Mouse (Mus musculus) heart, postnatal 0 days (tissue): ENCODE data around the gene Olfr1282. TPM values are rescaled to one million over a fixed set of nuclear protein-coding genes. Genes with fewer than 3 reads are reported as not detected.
"Not testable (repeated sequence)": the region's sequence is repeated elsewhere in the genome, so short reads cannot be mapped to it uniquely, and the experiment has no call there.

ENCODE experiments used
- ATAC-seq: fragments of 200-750 bp; cut with Nextera tagmentation; 2 replicates; pipeline ENCODE4 v1.8.0; 2017; ENCODE audit warnings: low read depth, moderate number of reproducible peaks, moderate library complexity; ENCODE audit not compliant: insufficient read depth
- DNase-seq: peaks from one replicate; pipeline ENCODE4 v3.0.0-alpha.2; 2016; ENCODE audit warnings: low spot score
- H3K27ac ChIP-seq: fragments of 300-500 bp; sonication (generic); 2 replicates; pipeline ENCODE4 v1.5.1; 2014; ENCODE audit warnings: low read depth, mild to moderate bottlenecking
- H3K27me3 ChIP-seq: fragments of 300-500 bp; sonication (generic); 2 replicates; pipeline ENCODE4 v1.6.1; 2014; ENCODE audit warnings: low read length, mixed read lengths; ENCODE audit not compliant: control insufficient read depth, insufficient read depth
- H3K36me3 ChIP-seq: fragments of 300-500 bp; sonication (generic); replicated peaks from 2 replicates; pipeline ENCODE4 v1.6.1; 2014; ENCODE audit warnings: low read length, mixed read lengths; ENCODE audit not compliant: control insufficient read depth, insufficient read depth
- H3K4me1 ChIP-seq: fragments of 300-500 bp; sonication (generic); 2 replicates; pipeline ENCODE4 v1.6.1; 2014; ENCODE audit warnings: antibody characterized with exemption; ENCODE audit not compliant: control insufficient read depth, insufficient read depth
- H3K4me2 ChIP-seq: fragments of 300-500 bp; sonication (generic); 2 replicates; pipeline ENCODE4 v1.6.1; 2014; ENCODE audit warnings: low read depth, mild to moderate bottlenecking, low read length, moderate library complexity
- H3K4me3 ChIP-seq: fragments of 300-500 bp; sonication (generic); 2 replicates; pipeline ENCODE4 v1.5.1; 2014; ENCODE audit warnings: low read depth, low read length
- H3K9ac ChIP-seq: fragments of 300-500 bp; sonication (generic); replicated peaks from 2 replicates; pipeline ENCODE4 v1.6.1; 2014; ENCODE audit warnings: low read depth, low read length, mixed read lengths
- H3K9me3 ChIP-seq: fragments of 300-500 bp; sonication (generic); replicated peaks from 2 replicates; pipeline ENCODE4 v1.6.1; 2016; ENCODE audit warnings: low read length; ENCODE audit not compliant: control insufficient read depth
- CTCF ChIP-seq: IDR thresholded peaks from 2 replicates; pipeline ENCODE4 v1.5.1; 2016; ENCODE audit warnings: antibody characterized with exemption, control low read depth, low read depth
- EP300 ChIP-seq: IDR thresholded peaks from 2 replicates; pipeline ENCODE4 v1.6.1; 2016; ENCODE audit warnings: antibody characterized with exemption, low read depth
- WGBS: fragments of 180-500 bp; shearing (Covaris S2); extraction: QIAGEN DNeasy Blood & Tissue Kit; methylation state at CpG from one replicate; pipeline ENCODE4 v1.1.7; 2014; 5-methylcytosine and 5-hydroxymethylcytosine counted together
- polyA plus RNA-seq: library from polyadenylated mRNA; unstranded; fragments of >200 nt; fragmentation: Nextera tagmentation; extraction: Ambion mirVana; gene quantifications from 2 replicates; pipeline ENCODE4 v1.2.1, GENCODE M21; 2015
- total RNA-seq: library from RNA; depleted of rRNA; stranded (reverse); fragments of >200 nt; gene quantifications from 2 replicates; pipeline ENCODE4 v1.2.3, GENCODE M21; 2014; ENCODE audit warnings: low replicate concordance; rRNA removed

Gene Olfr1282
- total RNA-seq (not detected in 2 replicates), polyA plus RNA-seq (not detected in 2 replicates)

DNA sequence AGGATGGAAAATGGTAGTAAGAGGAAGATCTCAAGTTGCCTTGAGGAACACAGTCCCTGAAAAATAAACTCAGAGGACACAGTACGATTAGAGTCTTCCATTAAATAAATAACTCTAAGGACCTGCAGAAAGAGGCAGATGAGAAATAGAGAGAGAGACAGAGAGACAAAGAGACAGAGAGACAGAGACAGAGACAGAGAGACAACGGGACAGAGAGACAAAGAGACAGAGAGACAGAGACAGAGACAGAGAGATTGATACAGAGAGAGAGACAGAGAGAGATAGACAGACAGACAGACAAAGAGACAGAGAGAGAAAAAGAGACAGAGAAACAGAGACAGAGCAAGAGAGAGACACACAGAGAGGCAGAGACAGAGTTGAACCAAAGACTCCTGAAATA lies at the start of gene Olfr1282:
Olfr1282 (minus strand) TSS at position 101 of the 400 bp plus-strand sequence.
- 54% methylated on average over 2 of the region's 2 CpGs for WGBS
- DNase-seq, result no peak
- Histone ChIP-seq H3K36me3 (no peaks in the 10 kb centered on the region), H3K4me3 (no peak within 1 kb of the TSS), H3K27ac (no peak within 1 kb of the TSS), H3K9ac (no peak within 1 kb of the TSS), H3K4me1 (no peaks in the 10 kb centered on the region), H3K27me3 (no peaks in the 10 kb centered on the region), H3K9me3 (no peaks in the 10 kb centered on the region), H3K4me2 (no peak within 1 kb of the TSS)
- TF ChIP-seq CTCF (no peak), EP300 (no peak)
- ATAC-seq, result no peak

DNA sequence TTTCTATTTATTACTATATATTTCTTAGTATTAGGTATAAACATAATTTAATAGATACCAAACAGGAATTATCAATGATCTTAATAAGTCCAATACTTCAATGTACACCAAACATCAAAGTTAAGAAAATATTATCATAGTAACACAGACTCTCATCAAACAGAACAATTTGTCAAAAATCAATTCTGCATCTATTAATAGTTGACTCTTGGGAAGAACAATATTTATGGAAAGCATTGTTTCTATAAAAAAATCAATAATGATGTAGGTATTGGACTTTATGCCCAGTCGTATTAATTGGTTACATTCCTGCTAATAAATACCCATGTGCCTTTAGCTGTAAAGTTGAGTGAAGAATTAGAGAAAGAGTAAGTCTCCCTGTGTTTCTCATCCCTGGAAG lies 39.3 kb upstream of the Olfr1282 start, which contains the start of gene Olfr1284:
Olfr1284 (plus strand) TSS at position 301 of the 400 bp plus-strand sequence.
- DNase-seq (no peak), ATAC-seq (no peak)
- H3K9ac ChIP-seq, result no peak within 1 kb of the TSS
- TF ChIP-seq EP300 (no peak), CTCF (no peak)
- no peaks in the 10 kb centered on the region for H3K9me3 ChIP-seq
- 76% methylated on average over 1 of the region's 1 CpGs for WGBS
- H3K4me3 ChIP-seq, result no peak within 1 kb of the TSS
- no peak within 1 kb of the TSS for H3K27ac ChIP-seq
- no peaks in the 10 kb centered on the region for H3K27me3 ChIP-seq
- H3K36me3 ChIP-seq, result no peaks in the 10 kb centered on the region
- no peak within 1 kb of the TSS for H3K4me2 ChIP-seq
- H3K4me1 ChIP-seq, result no peaks in the 10 kb centered on the region

DNA sequence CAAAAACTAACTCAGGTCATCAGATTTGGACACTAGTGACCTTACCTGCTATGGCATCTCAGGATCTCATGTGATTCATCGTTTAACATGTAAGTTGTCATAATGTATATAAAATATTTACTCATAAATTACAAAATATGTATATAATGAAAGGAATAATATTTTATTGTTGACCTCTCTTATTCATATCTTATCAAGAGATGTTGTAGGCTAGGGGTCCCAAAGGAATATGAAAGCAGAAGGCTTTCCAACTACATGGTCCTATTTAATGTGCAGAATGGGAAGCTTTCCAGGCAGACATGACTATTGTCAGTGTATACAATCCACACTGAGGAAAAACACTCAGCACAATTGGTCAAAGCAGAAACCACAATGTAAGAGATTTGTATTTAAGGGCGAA lies 30.6 kb upstream of the Olfr1282 start, which contains the start of gene Olfr1283:
Olfr1283 (plus strand) TSS at position 301 of the 400 bp plus-strand sequence.
- no peaks in the 10 kb centered on the region for H3K27me3 ChIP-seq
- ATAC-seq, result no peak
- no peak within 1 kb of the TSS for H3K4me2 ChIP-seq
- H3K36me3 ChIP-seq, result no peaks in the 10 kb centered on the region
- no peak within 1 kb of the TSS for H3K4me3 ChIP-seq
- TF ChIP-seq CTCF (no peak), EP300 (no peak)
- H3K4me1 ChIP-seq, result no peaks in the 10 kb centered on the region
- no peak for DNase-seq
- no peaks in the 10 kb centered on the region for H3K9me3 ChIP-seq
- WGBS, result 54% methylated on average over 2 of the region's 2 CpGs
- H3K9ac ChIP-seq, result no peak within 1 kb of the TSS
- no peak within 1 kb of the TSS for H3K27ac ChIP-seq

DNA sequence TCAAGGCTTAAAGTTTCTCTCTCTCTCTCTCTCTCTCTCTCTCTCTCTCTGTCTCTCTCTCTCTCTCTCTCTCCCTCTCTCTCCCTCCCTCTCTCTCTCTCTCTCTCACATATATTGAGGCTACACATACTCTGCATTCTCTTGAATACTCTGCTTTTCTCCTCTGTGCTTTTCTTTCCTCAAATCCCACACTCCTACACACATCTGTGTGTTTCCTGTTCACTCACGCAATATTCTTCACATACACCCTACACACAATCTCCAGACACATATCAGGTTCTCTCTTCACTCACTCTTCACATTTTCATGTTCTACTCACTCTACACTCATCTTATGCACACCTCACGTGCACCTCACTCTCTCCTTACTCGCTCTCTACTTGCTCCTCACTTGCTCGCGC lies 2.2 kb downstream of the Olfr1282 start:
- not testable (repeated sequence) for H3K27me3 ChIP-seq, H3K27ac ChIP-seq, H3K4me2 ChIP-seq, H3K4me3 ChIP-seq, H3K4me1 ChIP-seq, ATAC-seq, DNase-seq, H3K36me3 ChIP-seq, H3K9me3 ChIP-seq, H3K9ac ChIP-seq
- 81% methylated on average over 5 of the region's 5 CpGs for WGBS

DNA sequence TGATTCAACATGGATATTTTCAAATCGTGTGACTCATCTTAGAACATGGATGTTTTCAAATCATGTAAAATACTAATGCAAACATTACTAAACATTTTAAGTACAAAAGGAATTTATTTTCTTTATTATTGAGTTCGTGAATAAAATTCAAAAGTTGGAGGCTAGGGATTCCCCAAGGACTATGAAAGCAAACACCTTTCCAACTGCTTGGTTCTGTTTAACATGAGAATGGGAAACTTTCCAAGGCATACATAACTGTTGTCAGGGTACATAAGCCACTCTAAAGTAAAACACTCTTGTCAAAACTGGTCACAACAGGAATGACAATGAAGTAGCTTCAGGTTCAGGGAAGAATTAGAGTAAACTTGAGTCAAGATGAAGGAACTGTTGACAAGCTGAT lies 9.7 kb downstream of the Olfr1282 start, which contains the start of gene Olfr1281:
Olfr1281 (plus strand) TSS at position 301 of the 400 bp plus-strand sequence.
- Histone ChIP-seq H3K4me2 (no peak within 1 kb of the TSS), H3K9ac (no peak within 1 kb of the TSS), H3K4me1 (no peaks in the 10 kb centered on the region), H3K27me3 (no peaks in the 10 kb centered on the region), H3K4me3 (no peak within 1 kb of the TSS), H3K27ac (no peak within 1 kb of the TSS), H3K36me3 (no peaks in the 10 kb centered on the region), H3K9me3 (no peaks in the 10 kb centered on the region)
- DNase-seq (no peak), ATAC-seq (no peak)
- TF ChIP-seq CTCF, result no peak
- no peak for TF ChIP-seq EP300
- WGBS, result 57% methylated on average over 2 of the region's 2 CpGs

- no peak within 1 kb of the TSS for H3K4me3 ChIP-seq
- DNase-seq, result no peak
- H3K36me3 ChIP-seq, result no peaks in the 10 kb centered on the region
- H3K4me1 ChIP-seq, result no peaks in the 10 kb centered on the region
- H3K27ac ChIP-seq, result no peak within 1 kb of the TSS
- TF ChIP-seq CTCF, result no peak
- TF ChIP-seq EP300, result no peak
- H3K27me3 ChIP-seq, result no peaks in the 10 kb centered on the region
- H3K4me2 ChIP-seq, result no peak within 1 kb of the TSS
- no peak within 1 kb of the TSS for H3K9ac ChIP-seq
- no peaks in the 10 kb centered on the region for H3K9me3 ChIP-seq
- ATAC-seq, result no peak
Measured at GRCm38 (mm10) chr2:111313717-111314116, 22.2 kb downstream of the Olfr1282 start, which contains the start of gene Olfr1280. Gene Olfr1280, plus strand, starts transcription at chr2:111314017.
